In genomic region chr4:15359992-15360391, GRCm38 (mm10) we compare ENCODE assay signal across 20 mouse cellular contexts.
"Had no signal": no experiment of that assay in that cellular context is flagged by ENCODE, and none has a peak within 500 bp of the region (broad histone marks: within the 10 kb centered on the region; RNA-seq: fewer than 3 reads in every experiment).

No protein-coding gene starts in this region.

- H3K27me3 ChIP-seq: kidney, embryonic 15.5 days; liver, embryonic 13.5 days; neural tube, embryonic 13.5 days had no signal

- H3K4me1 ChIP-seq: kidney, embryonic 15.5 days; liver, embryonic 13.5 days; neural tube, embryonic 13.5 days had no signal

- H3K4me3 ChIP-seq: kidney, embryonic 15.5 days; left cerebral cortex, adult 2 months; liver, embryonic 13.5 days; myocyte; neural tube, embryonic 13.5 days had no signal

- H3K27ac ChIP-seq: kidney, embryonic 15.5 days; left cerebral cortex, adult 2 months; liver, embryonic 13.5 days; neural tube, embryonic 13.5 days; stomach, postnatal 0 days had no signal

- H3K9ac ChIP-seq: kidney, embryonic 15.5 days; liver, embryonic 13.5 days; neural tube, embryonic 13.5 days had no signal

- H3K36me3 ChIP-seq: kidney, embryonic 15.5 days; liver, embryonic 13.5 days; neural tube, embryonic 13.5 days had no signal

- H3K4me2 ChIP-seq: kidney, embryonic 15.5 days; liver, embryonic 13.5 days; neural tube, embryonic 13.5 days had no signal

- DNase-seq: kidney, adult 11 months; kidney, adult 8-10 months; kidney, postnatal 10 days; kidney, postnatal 36 days; layer of hippocampus, postnatal 36 days; liver, embryonic 13.5 days; lung, adult 2 months; lung, postnatal 14 days; lung, postnatal 4 days; right cerebral cortex, adult 18-20 months; right cerebral cortex, postnatal 14 days; right cerebral cortex, postnatal 4 days; thymus, adult 2 months; thymus, postnatal 14 days; thymus, postnatal 4 days had no signal

- H3K9me3 ChIP-seq: kidney, embryonic 15.5 days; liver, embryonic 13.5 days; neural tube, embryonic 13.5 days had no signal
